Mouse (Mus musculus): ENCODE results near the gene Gcnt4. TPM values are rescaled to one million over a fixed set of nuclear protein-coding genes. Genes with fewer than 3 reads are reported as not detected.
"Not testable (repeated sequence)": the region's sequence is repeated elsewhere in the genome, so short reads cannot be mapped to it uniquely, and the experiment has no call there.

Gcnt4 gene
- not detected in 2 replicates for polyA plus RNA-seq (2012; ENCODE audit: insufficient read depth, insufficient read length, low replicate concordance, missing spikeins)

- no peak within 1 kb of the TSS for H3K27ac ChIP-seq (ENCODE audit: insufficient read depth, low read depth, low read length)
- WGBS, result 12% methylated on average over 56 of the region's 56 CpGs
- peaks cover 17% of the 10 kb centered on the region for H3K4me1 ChIP-seq (ENCODE audit: control insufficient read depth, insufficient read depth, low read length)
- H3K4me3 ChIP-seq (ENCODE audit: insufficient read depth, low read depth, low read length), result peak within 1 kb of the TSS; percentile 58
- no peak for TF ChIP-seq POLR2A (IDR thresholded peaks at IDR 0.05; ENCODE audit: insufficient read depth, low read depth, low read length)
- no peak for TF ChIP-seq CTCF (IDR thresholded peaks at IDR 0.05; ENCODE audit: insufficient read depth, low read depth, low read length)
Observed at GRCm38 (mm10) chr13:96923999-96924961, at the start of gene Gcnt4. Gene Gcnt4 (plus strand): TSS chr13:96924689.

- Histone ChIP-seq H3K4me3 (ENCODE audit: insufficient read depth, low read depth, low read length) (no peak overlapping the region), H3K4me1 (ENCODE audit: control insufficient read depth, insufficient read depth, low read length) (no peaks in the 10 kb centered on the region), H3K27ac (ENCODE audit: insufficient read depth, low read depth, low read length) (no peak overlapping the region)
- no peak for TF ChIP-seq POLR2A (IDR thresholded peaks at IDR 0.05; ENCODE audit: insufficient read depth, low read depth, low read length)
- no peak for TF ChIP-seq CTCF (IDR thresholded peaks at IDR 0.05; ENCODE audit: insufficient read depth, low read depth, low read length)
- 60% methylated on average over 12 of the region's 12 CpGs for WGBS
Observed at GRCm38 (mm10) chr13:96878220-96879057, 46.0 kb upstream of the Gcnt4 start.

- 51% methylated on average over 1 of the region's 1 CpGs for WGBS
- TF ChIP-seq CTCF (IDR thresholded peaks at IDR 0.05; ENCODE audit: insufficient read depth, low read depth, low read length) (no peak), POLR2A (IDR thresholded peaks at IDR 0.05; ENCODE audit: insufficient read depth, low read depth, low read length) (no peak)
- H3K27ac ChIP-seq (ENCODE audit: insufficient read depth, low read depth, low read length), result no peak overlapping the region
- H3K4me3 ChIP-seq (ENCODE audit: insufficient read depth, low read depth, low read length), result no peak overlapping the region
- H3K4me1 ChIP-seq (ENCODE audit: control insufficient read depth, insufficient read depth, low read length), result no peaks in the 10 kb centered on the region
Observed at GRCm38 (mm10) chr13:96884534-96884933, 40.0 kb upstream of the Gcnt4 start.

GRCm38 (mm10) chr13:96889985-96890384, 34.5 kb upstream of the Gcnt4 start:
- WGBS, result 68% methylated on average over 2 of the region's 2 CpGs
- Histone ChIP-seq H3K4me1 (ENCODE audit: control insufficient read depth, insufficient read depth, low read length) (no peaks in the 10 kb centered on the region), H3K4me3 (ENCODE audit: insufficient read depth, low read depth, low read length) (no peak overlapping the region), H3K27ac (ENCODE audit: insufficient read depth, low read depth, low read length) (no peak overlapping the region)
- TF ChIP-seq CTCF (IDR thresholded peaks at IDR 0.05; ENCODE audit: insufficient read depth, low read depth, low read length) (no peak), POLR2A (IDR thresholded peaks at IDR 0.05; ENCODE audit: insufficient read depth, low read depth, low read length) (no peak)

- Histone ChIP-seq H3K4me3 (ENCODE audit: insufficient read depth, low read depth, low read length) (no peak overlapping the region), H3K4me1 (ENCODE audit: control insufficient read depth, insufficient read depth, low read length) (no peaks in the 10 kb centered on the region), H3K27ac (ENCODE audit: insufficient read depth, low read depth, low read length) (no peak overlapping the region)
- 78% methylated on average over 2 of the region's 2 CpGs for WGBS
- TF ChIP-seq CTCF (IDR thresholded peaks at IDR 0.05; ENCODE audit: insufficient read depth, low read depth, low read length) (no peak), POLR2A (IDR thresholded peaks at IDR 0.05; ENCODE audit: insufficient read depth, low read depth, low read length) (no peak)
Observed at GRCm38 (mm10) chr13:96895144-96895543, 29.3 kb upstream of the Gcnt4 start.

GRCm38 (mm10) chr13:96906717-96907116, 17.8 kb upstream of the Gcnt4 start:
- TF ChIP-seq POLR2A (IDR thresholded peaks at IDR 0.05; ENCODE audit: insufficient read depth, low read depth, low read length) (no peak), CTCF (IDR thresholded peaks at IDR 0.05; ENCODE audit: insufficient read depth, low read depth, low read length) (no peak)

GRCm38 (mm10) chr13:96911202-96911601, 13.3 kb upstream of the Gcnt4 start:
- H3K27ac ChIP-seq (ENCODE audit: insufficient read depth, low read depth, low read length), result no peak overlapping the region
- WGBS, result 90% methylated on average over 3 of the region's 3 CpGs
- no peak overlapping the region for H3K4me3 ChIP-seq (ENCODE audit: insufficient read depth, low read depth, low read length)
- TF ChIP-seq CTCF (IDR thresholded peaks at IDR 0.05; ENCODE audit: insufficient read depth, low read depth, low read length) (no peak), POLR2A (IDR thresholded peaks at IDR 0.05; ENCODE audit: insufficient read depth, low read depth, low read length) (no peak)
- no peaks in the 10 kb centered on the region for H3K4me1 ChIP-seq (ENCODE audit: control insufficient read depth, insufficient read depth, low read length)

More at GRCm38 (mm10) chr13:96906717-96907116, 17.8 kb upstream of the Gcnt4 start:
- H3K27ac ChIP-seq (ENCODE audit: insufficient read depth, low read depth, low read length), result no peak overlapping the region
- 75% methylated on average over 3 of the region's 3 CpGs for WGBS
- no peaks in the 10 kb centered on the region for H3K4me1 ChIP-seq (ENCODE audit: control insufficient read depth, insufficient read depth, low read length)
- no peak overlapping the region for H3K4me3 ChIP-seq (ENCODE audit: insufficient read depth, low read depth, low read length)

- H3K4me3 ChIP-seq (ENCODE audit: insufficient read depth, low read depth, low read length); H3K27ac ChIP-seq (ENCODE audit: insufficient read depth, low read depth, low read length): not testable (repeated sequence)
- 98% methylated on average over 4 of the region's 4 CpGs for WGBS
- H3K4me1 ChIP-seq (ENCODE audit: control insufficient read depth, insufficient read depth, low read length), result peaks cover 14% of the 10 kb centered on the region
Observed at GRCm38 (mm10) chr13:96923134-96923533, 1.4 kb upstream of the Gcnt4 start.
